Mouse (Mus musculus): ENCODE measurements around the gene Kif2c. TPM values are rescaled to one million over a fixed set of nuclear protein-coding genes. Genes with fewer than 3 reads are reported as not detected.

Kif2c gene
- polyA plus RNA-seq, 1 experiment from 2014 or later, result 57.3 TPM

GRCm38 (mm10) chr4:117161183-117161582 lies 21.3 kb downstream of the Kif2c start:
- Histone ChIP-seq H3K27me3 (replicated peaks; ENCODE audit: control insufficient read depth, insufficient read depth, low read length) (no peaks in the 10 kb centered on the region), H3K9ac (ENCODE audit: low read depth, low read length) (no peak overlapping the region), H3K36me3 (ENCODE audit: control insufficient read depth, insufficient read depth, low read length) (peaks cover 44% of the 10 kb centered on the region), H3K9me3 (ENCODE audit: control insufficient read depth, low read length) (no peaks in the 10 kb centered on the region), H3K4me1 (replicated peaks; ENCODE audit: control insufficient read depth, insufficient read depth, low read length) (peaks cover 3% of the 10 kb centered on the region), H3K27ac (ENCODE audit: low read depth, low read length) (no peak overlapping the region), H3K4me2 (no peak overlapping the region), H3K4me3 (ENCODE audit: low read depth, low read length) (no peak overlapping the region)
- DNase-seq (ENCODE audit: low spot score) (no peak), ATAC-seq (replicated peaks; ENCODE audit: low FRiP score) (no peak)
- WGBS, result 85% methylated on average over 4 of the region's 4 CpGs

- DNase-seq (ENCODE audit: low spot score) (no peak), ATAC-seq (replicated peaks; ENCODE audit: low FRiP score) (no peak)
- WGBS, result 82% methylated on average over 10 of the region's 10 CpGs
- Histone ChIP-seq H3K27me3 (replicated peaks; ENCODE audit: control insufficient read depth, insufficient read depth, low read length) (no peaks in the 10 kb centered on the region), H3K9ac (ENCODE audit: low read depth, low read length) (no peak overlapping the region), H3K4me3 (ENCODE audit: low read depth, low read length) (no peak overlapping the region), H3K27ac (ENCODE audit: low read depth, low read length) (no peak overlapping the region), H3K4me1 (replicated peaks; ENCODE audit: control insufficient read depth, insufficient read depth, low read length) (peaks cover 3% of the 10 kb centered on the region), H3K36me3 (ENCODE audit: control insufficient read depth, insufficient read depth, low read length) (peaks cover 35% of the 10 kb centered on the region), H3K9me3 (ENCODE audit: control insufficient read depth, low read length) (no peaks in the 10 kb centered on the region), H3K4me2 (no peak overlapping the region)
Measured at GRCm38 (mm10) chr4:117159666-117160065, 22.8 kb downstream of the Kif2c start.

- DNase-seq (ENCODE audit: low spot score), result no peak
- WGBS, result 22% methylated on average over 6 of the region's 6 CpGs
- Histone ChIP-seq H3K4me1 (replicated peaks; ENCODE audit: control insufficient read depth, insufficient read depth, low read length) (peaks cover 25% of the 10 kb centered on the region), H3K9ac (ENCODE audit: low read depth, low read length) (peak overlapping the region; percentile 100), H3K4me2 (peak overlapping the region; percentile 57), H3K27ac (ENCODE audit: low read depth, low read length) (peak overlapping the region; percentile 97), H3K9me3 (ENCODE audit: control insufficient read depth, low read length) (no peaks in the 10 kb centered on the region), H3K36me3 (ENCODE audit: control insufficient read depth, insufficient read depth, low read length) (peaks cover 40% of the 10 kb centered on the region), H3K4me3 (ENCODE audit: low read depth, low read length) (peak overlapping the region; percentile 99), H3K27me3 (replicated peaks; ENCODE audit: control insufficient read depth, insufficient read depth, low read length) (no peaks in the 10 kb centered on the region)
- ATAC-seq (replicated peaks; ENCODE audit: low FRiP score), result no peak
Measured at GRCm38 (mm10) chr4:117156372-117156771, 26.1 kb downstream of the Kif2c start.

GRCm38 (mm10) chr4:117155792-117156355 lies 26.6 kb downstream of the Kif2c start, which contains the start of gene Rps8:
Rps8 (minus strand) TSS chr4:117156243.
- Histone ChIP-seq H3K27me3 (replicated peaks; ENCODE audit: control insufficient read depth, insufficient read depth, low read length) (no peaks in the 10 kb centered on the region), H3K4me3 (ENCODE audit: low read depth, low read length) (peak within 1 kb of the TSS; percentile 99), H3K36me3 (ENCODE audit: control insufficient read depth, insufficient read depth, low read length) (peaks cover 45% of the 10 kb centered on the region), H3K9ac (ENCODE audit: low read depth, low read length) (peak within 1 kb of the TSS; percentile 100), H3K9me3 (ENCODE audit: control insufficient read depth, low read length) (no peaks in the 10 kb centered on the region), H3K4me2 (peak within 1 kb of the TSS; percentile 83), H3K4me1 (replicated peaks; ENCODE audit: control insufficient read depth, insufficient read depth, low read length) (peaks cover 25% of the 10 kb centered on the region), H3K27ac (ENCODE audit: low read depth, low read length) (peak within 1 kb of the TSS; percentile 97)
- peak; percentile 90 for ATAC-seq (replicated peaks; ENCODE audit: low FRiP score)
- peak; percentile 88 for DNase-seq (ENCODE audit: low spot score)
- under 1% methylated on average over 52 of the region's 52 CpGs for WGBS

- no peak for DNase-seq (ENCODE audit: low spot score)
- Histone ChIP-seq H3K4me2 (peak overlapping the region; percentile 83), H3K36me3 (ENCODE audit: control insufficient read depth, insufficient read depth, low read length) (peaks cover 50% of the 10 kb centered on the region), H3K27me3 (replicated peaks; ENCODE audit: control insufficient read depth, insufficient read depth, low read length) (no peaks in the 10 kb centered on the region), H3K27ac (ENCODE audit: low read depth, low read length) (peak overlapping the region; percentile 97), H3K9ac (ENCODE audit: low read depth, low read length) (peak overlapping the region; percentile 100), H3K4me1 (replicated peaks; ENCODE audit: control insufficient read depth, insufficient read depth, low read length) (peaks cover 25% of the 10 kb centered on the region), H3K4me3 (ENCODE audit: low read depth, low read length) (peak overlapping the region; percentile 99), H3K9me3 (ENCODE audit: control insufficient read depth, low read length) (no peaks in the 10 kb centered on the region)
- ATAC-seq (replicated peaks; ENCODE audit: low FRiP score), result no peak
- under 1% methylated on average over 44 of the region's 44 CpGs for WGBS
Measured at GRCm38 (mm10) chr4:117155020-117155791, 27.2 kb downstream of the Kif2c start.

GRCm38 (mm10) chr4:117152714-117153113 lies 29.7 kb downstream of the Kif2c start:
- H3K9ac ChIP-seq (ENCODE audit: low read depth, low read length), result peak overlapping the region; percentile 100
- H3K27me3 ChIP-seq (replicated peaks; ENCODE audit: control insufficient read depth, insufficient read depth, low read length), result no peaks in the 10 kb centered on the region
- peaks cover 49% of the 10 kb centered on the region for H3K36me3 ChIP-seq (ENCODE audit: control insufficient read depth, insufficient read depth, low read length)
- H3K9me3 ChIP-seq (ENCODE audit: control insufficient read depth, low read length), result no peaks in the 10 kb centered on the region
- peak overlapping the region; percentile 99 for H3K4me3 ChIP-seq (ENCODE audit: low read depth, low read length)
- H3K27ac ChIP-seq (ENCODE audit: low read depth, low read length), result peak overlapping the region; percentile 97; the same call in 1 of the 2 replicates
- DNase-seq (ENCODE audit: low spot score) (no peak), ATAC-seq (replicated peaks; ENCODE audit: low FRiP score) (no peak)
- 63% methylated on average over 5 of the region's 5 CpGs for WGBS
- peaks cover 25% of the 10 kb centered on the region for H3K4me1 ChIP-seq (replicated peaks; ENCODE audit: control insufficient read depth, insufficient read depth, low read length)
- H3K4me2 ChIP-seq, result peak overlapping the region; percentile 83

- Histone ChIP-seq H3K27me3 (replicated peaks; ENCODE audit: control insufficient read depth, insufficient read depth, low read length) (no peaks in the 10 kb centered on the region), H3K9me3 (ENCODE audit: control insufficient read depth, low read length) (no peaks in the 10 kb centered on the region), H3K36me3 (ENCODE audit: control insufficient read depth, insufficient read depth, low read length) (peaks cover 49% of the 10 kb centered on the region), H3K27ac (ENCODE audit: low read depth, low read length) (no peak overlapping the region), H3K9ac (ENCODE audit: low read depth, low read length) (no peak overlapping the region), H3K4me1 (replicated peaks; ENCODE audit: control insufficient read depth, insufficient read depth, low read length) (peaks cover 22% of the 10 kb centered on the region), H3K4me3 (ENCODE audit: low read depth, low read length) (no peak overlapping the region), H3K4me2 (no peak overlapping the region)
- ATAC-seq (replicated peaks; ENCODE audit: low FRiP score), result no peak
- WGBS, result 76% methylated on average over 1 of the region's 1 CpGs
- no peak for DNase-seq (ENCODE audit: low spot score)
Measured at GRCm38 (mm10) chr4:117151416-117151815, 31.0 kb downstream of the Kif2c start.

- H3K36me3 ChIP-seq (ENCODE audit: control insufficient read depth, insufficient read depth, low read length), result peaks cover 47% of the 10 kb centered on the region
- 82% methylated on average over 6 of the region's 6 CpGs for WGBS
- no peak overlapping the region for H3K27ac ChIP-seq (ENCODE audit: low read depth, low read length)
Measured at GRCm38 (mm10) chr4:117150212-117150733, 32.2 kb downstream of the Kif2c start.

More at GRCm38 (mm10) chr4:117150212-117150733, 32.2 kb downstream of the Kif2c start:
- Histone ChIP-seq H3K27me3 (replicated peaks; ENCODE audit: control insufficient read depth, insufficient read depth, low read length) (no peaks in the 10 kb centered on the region), H3K4me1 (replicated peaks; ENCODE audit: control insufficient read depth, insufficient read depth, low read length) (peaks cover 22% of the 10 kb centered on the region), H3K4me2 (no peak overlapping the region), H3K4me3 (ENCODE audit: low read depth, low read length) (no peak overlapping the region), H3K9ac (ENCODE audit: low read depth, low read length) (no peak overlapping the region), H3K9me3 (ENCODE audit: control insufficient read depth, low read length) (no peaks in the 10 kb centered on the region)
- 0 out of 2 replicates have a peak, but pooled peaks have one; percentile 21 for ATAC-seq (replicated peaks; ENCODE audit: low FRiP score)
- no peak for DNase-seq (ENCODE audit: low spot score)
